In genomic region chr10:108291688-108292471, GRCm38 (mm10) we compare ENCODE assay signal across 10 mouse cellular contexts. TPM values are rescaled to one million over a fixed set of nuclear protein-coding genes. Genes with fewer than 3 reads are reported as not detected.
"Had no signal": no experiment of that assay in that cellular context is flagged by ENCODE, and none has a peak within 500 bp of the region (broad histone marks: within the 10 kb centered on the region; RNA-seq: fewer than 3 reads in every experiment).

No protein-coding gene starts in this region.

- DNase-seq: kidney, postnatal 25 days; layer of hippocampus, adult 9-11 months; layer of hippocampus, postnatal 36 days; lung, embryonic 14.5 days; lung, postnatal 10 days; right cerebral cortex, postnatal 14 days; thymus, adult 2 months; thymus, postnatal 25 days had no signal

RNA-seq across cellular contexts. Expression of gene Pawr, which starts 40.0 kb away (rescaled TPM):
- total RNA-seq: megakaryocyte-erythroid progenitor cell, adult 5-6 weeks had no signal
- polyA plus RNA-seq: macrophage had no signal
